Mouse (Mus musculus): ENCODE measurements at regions not wholly inside any gene's neighbourhood (a gene's known extent, or its start where the extent isn't known, plus 50 kb on each side); places are given as distances from the start of the nearest gene placed in this dataset.
A peak's percentile ranks its signal among the peaks of the same experiment; 100 is the strongest.

DNA sequence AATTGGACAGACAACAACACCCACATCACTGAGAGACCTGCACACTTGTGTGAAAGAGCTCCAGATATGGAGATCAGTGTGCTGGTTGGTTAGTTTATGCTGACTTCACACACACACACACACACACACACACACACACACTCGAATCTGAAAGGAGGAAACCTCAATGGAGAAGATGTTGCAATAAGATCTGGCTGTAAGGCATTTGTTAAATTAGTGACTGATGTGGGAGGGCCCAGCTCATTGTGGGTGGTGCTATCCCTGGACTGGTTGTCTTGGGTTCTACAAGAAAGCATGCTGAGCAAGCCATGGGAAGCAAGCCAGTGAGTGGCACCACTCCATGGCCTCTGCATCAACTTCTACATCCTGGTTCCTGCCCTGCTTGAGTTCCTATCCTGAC lies 216.8 kb upstream of the Prok2 start:
- H3K9ac ChIP-seq (ENCODE audit: control insufficient read depth, low read depth, low read length, poor library complexity, severe bottlenecking): no peak overlapping the region
- TF ChIP-seq TCF12 (IDR thresholded peaks at IDR 0.05; ENCODE audit: low read depth, low read length) (no peak), ZC3H11A (IDR thresholded peaks at IDR 0.05; ENCODE audit: low read depth, low read length) (no peak), GABPA (IDR thresholded peaks at IDR 0.05; ENCODE audit: low read depth, low read length) (no peak), E2F4 (IDR thresholded peaks at IDR 0.05; ENCODE audit: borderline replicate concordance, low read depth, low read length) (no peak), ZMIZ1 (IDR thresholded peaks at IDR 0.05; ENCODE audit: low read depth, low read length) (no peak), CHD1 (IDR thresholded peaks at IDR 0.05; ENCODE audit: low read depth, low read length) (no peak), TBP (IDR thresholded peaks at IDR 0.05; ENCODE audit: low read depth, low read length) (no peak), RCOR1 (IDR thresholded peaks at IDR 0.05; ENCODE audit: low read depth, low read length) (no peak), POLR2A (IDR thresholded peaks at IDR 0.05; ENCODE audit: control insufficient read depth in 1 of 2, insufficient read depth in 1 of 2, low read depth in 1 of 2, low read length in 2 of 2, poor library complexity in 1 of 2) (no peak), BHLHE40 (IDR thresholded peaks at IDR 0.05; ENCODE audit: borderline replicate concordance, low read depth, low read length) (no peak), KAT2A (conservative IDR thresholded peaks at IDR 0.05; ENCODE audit: low read depth, low read length) (no peak), MXI1 (IDR thresholded peaks at IDR 0.05; ENCODE audit: low read depth, low read length) (no peak), ZKSCAN1 (IDR thresholded peaks at IDR 0.05; ENCODE audit: low read depth, low read length) (no peak), POLR2AphosphoS5 (IDR thresholded peaks at IDR 0.05; ENCODE audit: borderline replicate concordance, low read depth, low read length) (no peak), USF2 (IDR thresholded peaks at IDR 0.05; ENCODE audit: borderline replicate concordance in 1 of 2, insufficient read depth in 1 of 2, low read depth in 1 of 2, low read length in 2 of 2) (no peak), MAX (IDR thresholded peaks at IDR 0.05; ENCODE audit: low read length) (no peak)

DNA sequence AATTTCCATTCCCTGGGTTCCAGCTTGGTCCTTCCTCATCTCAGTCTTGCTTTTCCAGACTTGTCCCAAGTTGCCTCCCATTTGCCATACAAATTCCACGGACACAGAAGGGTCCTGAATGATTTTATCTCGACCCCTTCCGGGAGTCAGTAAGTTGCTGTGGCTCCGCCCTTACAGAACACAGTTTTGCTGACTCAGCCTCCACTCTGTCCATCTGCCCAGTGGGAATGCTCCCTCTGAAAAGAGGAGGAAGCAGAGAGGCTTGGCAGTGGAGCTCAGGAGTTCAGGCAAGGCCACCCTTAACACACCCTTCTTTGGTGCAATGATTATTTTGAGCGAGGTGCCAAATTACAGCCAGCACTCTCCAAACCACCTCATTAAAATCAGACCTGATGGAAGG lies 213.9 kb upstream of the Prok2 start:
- no peaks in the 10 kb centered on the region for H3K9me3 ChIP-seq (replicated peaks; ENCODE audit: insufficient read depth, low read length)
- H3K9ac ChIP-seq (ENCODE audit: control insufficient read depth, low read depth, low read length, poor library complexity, severe bottlenecking): no peak overlapping the region
- no peak for TF ChIP-seq UBTF (IDR thresholded peaks at IDR 0.05; ENCODE audit: borderline replicate concordance, insufficient read depth, low read depth, low read length)
- TF ChIP-seq BHLHE40 (IDR thresholded peaks at IDR 0.05; ENCODE audit: borderline replicate concordance, low read depth, low read length): no peak
- TF ChIP-seq USF2 (IDR thresholded peaks at IDR 0.05; ENCODE audit: borderline replicate concordance in 1 of 2, insufficient read depth in 1 of 2, low read depth in 1 of 2, low read length in 2 of 2): no peak
- no peak for TF ChIP-seq HCFC1 (IDR thresholded peaks at IDR 0.05; ENCODE audit: low read depth, low read length)
- peak; percentile 64; the same call in 1 of the 2 replicates for TF ChIP-seq MAFK (IDR thresholded peaks at IDR 0.05; ENCODE audit: borderline replicate concordance, low read depth, low read length)
- no peak for TF ChIP-seq MYB (IDR thresholded peaks at IDR 0.05; ENCODE audit: low read depth, low read length)
- H3K79me2 ChIP-seq (ENCODE audit: control insufficient read depth, insufficient read depth, low read length, poor library complexity): no peaks in the 10 kb centered on the region
- H3K36me3 ChIP-seq (ENCODE audit: control insufficient read depth in 1 of 2, insufficient read depth in 2 of 2, low read length in 2 of 2): no peaks in the 10 kb centered on the region
- no peak overlapping the region for H3K4me3 ChIP-seq (ENCODE audit: control insufficient read depth in 1 of 2, insufficient read depth in 1 of 2, low read depth in 2 of 2, low read length in 2 of 2)
- H3K27me3 ChIP-seq (ENCODE audit: control insufficient read depth in 1 of 2, insufficient read depth in 2 of 2, low read length in 2 of 2): no peaks in the 10 kb centered on the region
- no peak for DNase-seq (ENCODE audit: low read depth, low spot score)
- H3K27ac ChIP-seq (ENCODE audit: control insufficient read depth, low read depth, low read length): no peak overlapping the region
- peaks cover 0 to 5% of the 10 kb centered on the region in 2 experiments; a peak in 2 of 4 replicates for H3K4me1 ChIP-seq (ENCODE audit: control insufficient read depth in 1 of 2, insufficient read depth in 2 of 2, low read length in 2 of 2)

More for the DNA sequence above, 216.8 kb upstream of the Prok2 start:
- Histone ChIP-seq H3K27me3 (ENCODE audit: control insufficient read depth in 1 of 2, insufficient read depth in 2 of 2, low read length in 2 of 2) (no peaks in the 10 kb centered on the region), H3K9me3 (replicated peaks; ENCODE audit: insufficient read depth, low read length) (no peaks in the 10 kb centered on the region), H3K36me3 (ENCODE audit: control insufficient read depth in 1 of 2, insufficient read depth in 2 of 2, low read length in 2 of 2) (no peaks in the 10 kb centered on the region), H3K27ac (ENCODE audit: control insufficient read depth, low read depth, low read length) (no peak overlapping the region), H3K4me3 (ENCODE audit: control insufficient read depth in 1 of 2, insufficient read depth in 1 of 2, low read depth in 2 of 2, low read length in 2 of 2) (no peak overlapping the region), H3K4me1 (ENCODE audit: control insufficient read depth in 1 of 2, insufficient read depth in 2 of 2, low read length in 2 of 2) (peaks cover 0 to 5% of the 10 kb centered on the region in 2 experiments; a peak in 1 of 4 replicates), H3K79me2 (ENCODE audit: control insufficient read depth, insufficient read depth, low read length, poor library complexity) (no peaks in the 10 kb centered on the region)
- DNase-seq (ENCODE audit: low read depth, low spot score): peak; percentile 45

Measured in MEL (cell line).